Mouse (Mus musculus): ENCODE results near the gene Zfp358. TPM values are rescaled to one million over a fixed set of nuclear protein-coding genes. Genes with fewer than 3 reads are reported as not detected.

The Zfp358 gene
- polyA plus RNA-seq, 1 experiment from 2014 or later, result 53.1 TPM

DNA sequence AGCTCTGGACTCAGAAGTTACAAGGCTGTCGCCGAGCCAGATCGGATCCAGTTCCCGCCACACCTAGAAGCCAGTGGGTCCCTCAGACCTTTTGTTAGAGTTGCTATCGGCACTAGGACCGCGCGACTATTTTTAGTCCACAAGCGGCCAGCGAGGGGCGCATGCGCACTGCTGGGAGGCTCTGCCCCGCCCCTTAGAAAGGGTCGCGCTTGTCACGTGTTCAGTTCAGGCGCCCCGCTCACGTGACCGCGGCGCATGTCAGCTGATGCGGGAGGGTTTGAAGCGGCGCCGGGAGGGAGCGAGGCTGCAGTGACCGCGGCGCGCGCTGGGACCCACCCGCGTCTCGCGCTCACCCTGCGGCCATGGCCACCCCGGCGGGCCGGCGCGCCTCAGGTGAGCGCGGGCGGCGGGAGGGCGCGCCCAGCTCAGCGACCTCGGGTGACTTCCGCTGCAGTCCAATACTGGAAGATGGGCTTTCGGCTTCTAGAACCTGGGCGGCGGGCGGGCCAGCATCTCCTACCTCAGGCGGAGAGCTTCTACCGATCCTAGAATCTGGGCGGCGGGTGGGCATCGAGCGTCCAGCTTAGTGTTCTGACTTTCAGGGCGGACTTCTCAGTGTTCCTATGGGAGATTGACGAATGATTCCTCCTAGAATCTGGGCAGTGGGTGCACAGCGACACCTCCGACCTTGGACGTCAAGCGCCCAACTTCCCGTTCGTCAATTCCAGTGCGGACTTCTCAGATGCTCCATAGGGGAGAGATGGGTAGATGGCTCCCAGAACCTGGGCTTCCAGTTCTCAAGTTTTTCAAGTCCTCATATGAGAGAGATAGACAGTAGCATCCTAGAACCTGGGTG is 7.5 kb downstream of the Zfp358 start, which contains the start of gene Mcoln1:
Gene Mcoln1, plus strand, starts transcription at position 223 of the 856 bp plus-strand sequence.
- Histone ChIP-seq H3K9me3 (replicated peaks) (no peaks in the 10 kb centered on the region), H3K4me2 (replicated peaks) (peak within 1 kb of the TSS; percentile 64), H3K4me1 (peaks cover 23% of the 10 kb centered on the region), H3K4me3 (replicated peaks) (peak within 1 kb of the TSS; percentile 80), H3K27me3 (no peaks in the 10 kb centered on the region), H3K27ac (replicated peaks) (peak within 1 kb of the TSS; percentile 89), H3K9ac (peak within 1 kb of the TSS; percentile 74), H3K36me3 (peaks cover 16% of the 10 kb centered on the region)
- WGBS, result under 1% methylated on average over 70 of the region's 70 CpGs
- peak; percentile 89 for ATAC-seq (ENCODE audit: insufficient number of reproducible peaks, low FRiP score, low TSS enrichment, low read depth)

DNA sequence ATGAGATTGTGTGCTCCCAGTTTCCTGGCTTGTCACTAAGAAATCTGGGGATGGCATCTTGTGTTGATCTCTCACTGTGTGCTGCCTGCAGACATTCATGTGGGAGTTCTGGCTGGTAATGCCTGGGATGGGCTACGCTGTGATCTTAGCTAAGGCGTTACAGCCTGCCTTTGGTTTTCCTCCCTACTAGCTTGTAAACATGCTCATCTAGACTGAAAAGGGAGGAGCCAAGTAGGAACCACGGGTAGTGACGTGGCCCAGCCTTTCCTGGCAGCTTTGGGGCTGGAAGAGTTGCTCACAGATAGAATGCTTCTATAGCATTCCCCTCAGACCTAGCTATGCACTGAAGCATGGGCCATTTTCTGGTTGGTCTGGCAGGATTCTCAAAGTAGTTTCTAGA is 9.3 kb downstream of the Zfp358 start:
- Histone ChIP-seq H3K9ac (no peak overlapping the region), H3K9me3 (replicated peaks) (no peaks in the 10 kb centered on the region), H3K4me3 (replicated peaks) (no peak overlapping the region), H3K4me2 (replicated peaks) (0 out of 2 replicates have a peak overlapping the region, but pooled peaks have one; percentile 8), H3K27ac (replicated peaks) (no peak overlapping the region), H3K36me3 (peaks cover 19% of the 10 kb centered on the region), H3K27me3 (no peaks in the 10 kb centered on the region), H3K4me1 (peaks cover 23% of the 10 kb centered on the region)
- 62% methylated on average over 4 of the region's 4 CpGs for WGBS
- no peak for ATAC-seq (ENCODE audit: insufficient number of reproducible peaks, low FRiP score, low TSS enrichment, low read depth)

DNA sequence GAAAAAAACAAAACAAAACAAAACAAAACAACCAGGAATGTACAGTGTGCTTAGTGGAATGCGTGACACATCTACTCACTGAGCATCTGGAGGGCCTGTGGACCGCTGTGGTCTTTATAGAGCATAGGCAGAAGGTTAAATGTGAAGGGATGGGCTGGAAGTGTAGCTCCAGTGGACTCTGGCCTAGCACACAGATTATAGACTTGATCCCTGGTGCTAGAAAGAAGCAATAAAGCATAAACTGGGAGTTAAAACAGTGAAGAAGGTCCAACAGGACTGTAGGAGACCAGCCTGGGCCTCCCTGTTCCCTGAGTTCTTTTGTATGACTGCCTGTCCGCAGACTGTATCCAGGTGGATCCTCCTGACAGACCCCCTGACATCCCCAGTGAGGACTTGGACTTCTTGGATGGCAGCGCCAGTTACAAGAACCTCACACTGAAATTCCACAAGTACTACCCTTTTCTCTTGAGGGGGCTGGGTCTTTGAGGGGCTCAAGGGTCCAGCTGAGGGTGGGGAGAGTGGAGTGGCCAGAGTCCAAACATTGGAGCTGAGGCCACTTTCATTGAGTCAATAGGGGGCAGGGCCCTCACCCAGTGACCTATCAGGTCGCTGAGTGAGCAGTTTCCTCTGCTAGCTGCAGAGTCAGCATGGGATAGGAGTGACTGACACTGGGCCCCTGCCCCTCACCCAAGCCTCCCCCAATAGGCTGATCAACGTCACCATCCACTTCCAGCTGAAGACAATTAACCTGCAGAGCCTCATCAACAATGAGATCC is 15.2 kb downstream of the Zfp358 start:
- Histone ChIP-seq H3K4me2 (replicated peaks) (no peak overlapping the region), H3K4me3 (replicated peaks) (no peak overlapping the region), H3K36me3 (peaks cover 70% of the 10 kb centered on the region), H3K27me3 (no peaks in the 10 kb centered on the region), H3K9me3 (replicated peaks) (no peaks in the 10 kb centered on the region), H3K9ac (no peak overlapping the region), H3K4me1 (no peaks in the 10 kb centered on the region), H3K27ac (replicated peaks) (no peak overlapping the region)
- WGBS, result 83% methylated on average over 6 of the region's 6 CpGs
- ATAC-seq (ENCODE audit: insufficient number of reproducible peaks, low FRiP score, low TSS enrichment, low read depth), result no peak

DNA sequence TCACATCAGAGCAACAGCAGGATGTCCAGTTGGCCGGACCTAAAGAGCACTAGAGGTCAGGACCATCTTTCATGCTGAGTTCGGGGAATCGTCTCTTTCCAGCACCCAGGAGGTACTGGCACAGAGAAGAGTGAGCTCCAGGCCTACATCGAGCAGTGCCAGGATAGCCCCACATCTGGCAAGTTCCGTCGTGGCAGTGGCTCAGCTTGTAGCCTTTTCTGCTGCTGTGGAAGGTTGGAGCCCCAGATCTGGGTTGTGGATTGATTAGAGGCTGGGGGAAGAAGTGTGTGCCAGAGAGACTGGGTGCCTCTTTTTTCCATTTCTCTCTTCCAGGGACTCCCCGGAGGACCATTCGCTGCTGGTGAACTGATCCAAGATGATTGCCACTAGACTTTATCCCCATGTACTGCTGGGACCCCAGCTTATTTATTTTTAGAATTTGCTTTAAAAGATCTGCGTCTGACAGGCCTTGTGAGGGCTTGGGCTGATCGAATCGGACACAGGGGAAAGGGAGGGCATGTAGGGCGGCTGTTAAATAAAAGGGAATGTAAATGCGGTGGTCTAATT is 21.8 kb downstream of the Zfp358 start:
- Histone ChIP-seq H3K27ac (replicated peaks) (peak overlapping the region; percentile 73), H3K9ac (no peak overlapping the region)
- ATAC-seq (ENCODE audit: insufficient number of reproducible peaks, low FRiP score, low TSS enrichment, low read depth), result no peak

DNA sequence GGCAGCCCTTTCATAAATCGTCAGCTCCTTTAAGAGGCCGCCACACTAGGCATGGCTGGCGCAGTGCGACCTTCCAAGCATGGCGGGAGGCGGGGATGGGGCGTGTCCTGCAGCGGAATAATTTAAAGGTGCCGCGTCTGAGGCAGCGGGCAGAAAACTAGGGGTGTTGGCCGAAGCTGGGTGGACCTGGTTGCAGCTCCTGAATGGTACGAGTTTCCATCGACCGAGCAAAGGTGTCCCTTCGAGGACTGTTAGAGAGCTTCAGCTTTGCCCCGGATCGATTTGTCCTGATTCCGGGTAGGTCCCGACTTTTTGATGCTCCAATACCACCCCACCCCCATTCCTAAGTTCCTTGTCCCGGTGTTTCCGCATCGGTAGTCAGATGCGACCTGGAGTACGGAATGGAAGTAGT is 22.3 kb downstream of the Zfp358 start, which contains the start of gene Pnpla6:
Gene Pnpla6, plus strand, starts transcription at position 125 of the 412 bp plus-strand sequence.
- H3K36me3 ChIP-seq, result peaks cover 37% of the 10 kb centered on the region
- peak within 1 kb of the TSS; percentile 44 for H3K9ac ChIP-seq
- H3K9me3 ChIP-seq (replicated peaks), result no peaks in the 10 kb centered on the region
- peaks cover 12% of the 10 kb centered on the region; the same call in 1 of the 2 replicates for H3K4me1 ChIP-seq
- ATAC-seq (ENCODE audit: insufficient number of reproducible peaks, low FRiP score, low TSS enrichment, low read depth), result peak; percentile 70
- under 1% methylated on average over 25 of the region's 25 CpGs for WGBS
- H3K27ac ChIP-seq (replicated peaks), result peak within 1 kb of the TSS; percentile 85
- no peaks in the 10 kb centered on the region for H3K27me3 ChIP-seq
- H3K4me3 ChIP-seq (replicated peaks), result peak within 1 kb of the TSS; percentile 71
- peak within 1 kb of the TSS; percentile 95 for H3K4me2 ChIP-seq (replicated peaks)

More for the DNA sequence above, 21.8 kb downstream of the Zfp358 start:
- H3K27me3 ChIP-seq, result no peaks in the 10 kb centered on the region
- 23% methylated on average over 13 of the region's 13 CpGs for WGBS
- peaks cover 12% of the 10 kb centered on the region; the same call in 1 of the 2 replicates for H3K4me1 ChIP-seq
- peak overlapping the region; percentile 71 for H3K4me3 ChIP-seq (replicated peaks)
- H3K36me3 ChIP-seq, result peaks cover 37% of the 10 kb centered on the region
- H3K9me3 ChIP-seq (replicated peaks), result no peaks in the 10 kb centered on the region
- H3K4me2 ChIP-seq (replicated peaks), result peak overlapping the region; percentile 95

DNA sequence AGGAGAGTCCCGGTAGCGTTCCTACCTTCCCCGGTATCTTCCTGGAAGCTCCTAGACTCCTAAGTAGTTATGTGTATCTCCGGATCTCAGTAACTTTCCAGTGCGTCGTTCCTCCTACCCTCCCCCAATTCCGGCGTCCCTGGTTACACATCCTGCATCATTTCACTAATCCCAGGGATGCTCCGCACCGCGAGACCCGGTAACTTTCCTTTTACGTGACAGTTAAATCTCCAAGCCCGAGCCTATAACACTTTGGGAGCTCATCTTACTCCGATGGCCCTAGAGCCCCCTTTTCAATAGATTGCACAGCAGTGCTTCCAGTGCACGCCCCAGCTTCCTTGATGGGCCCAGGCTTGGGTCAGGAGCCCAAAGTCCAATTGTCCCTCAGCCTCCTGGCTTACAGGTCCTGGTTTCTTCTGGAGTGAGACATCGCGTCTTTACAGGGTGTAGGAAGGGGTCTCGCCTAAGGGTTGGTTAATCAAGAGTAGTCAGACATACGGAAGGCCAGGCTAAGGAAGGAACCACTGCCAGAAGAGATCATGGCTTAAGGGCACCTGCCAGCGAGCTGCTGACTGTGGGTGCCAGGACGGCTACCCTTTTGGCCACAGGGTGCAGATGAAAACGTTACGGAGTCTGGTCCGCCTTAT is 23.0 kb downstream of the Zfp358 start:
- H3K4me2 ChIP-seq (replicated peaks), result peak overlapping the region; percentile 95
- no peaks in the 10 kb centered on the region for H3K27me3 ChIP-seq
- peak overlapping the region; percentile 71 for H3K4me3 ChIP-seq (replicated peaks)
- H3K9me3 ChIP-seq (replicated peaks), result no peaks in the 10 kb centered on the region
- peak overlapping the region; percentile 85 for H3K27ac ChIP-seq (replicated peaks)
- under 1% methylated on average over 25 of the region's 25 CpGs for WGBS
- ATAC-seq (ENCODE audit: insufficient number of reproducible peaks, low FRiP score, low TSS enrichment, low read depth), result no peak; the same call in 1 of the 2 replicates
- peaks cover 31% of the 10 kb centered on the region for H3K36me3 ChIP-seq
- peak overlapping the region; percentile 44 for H3K9ac ChIP-seq
- H3K4me1 ChIP-seq, result peaks cover 12% of the 10 kb centered on the region; the same call in 1 of the 2 replicates

DNA sequence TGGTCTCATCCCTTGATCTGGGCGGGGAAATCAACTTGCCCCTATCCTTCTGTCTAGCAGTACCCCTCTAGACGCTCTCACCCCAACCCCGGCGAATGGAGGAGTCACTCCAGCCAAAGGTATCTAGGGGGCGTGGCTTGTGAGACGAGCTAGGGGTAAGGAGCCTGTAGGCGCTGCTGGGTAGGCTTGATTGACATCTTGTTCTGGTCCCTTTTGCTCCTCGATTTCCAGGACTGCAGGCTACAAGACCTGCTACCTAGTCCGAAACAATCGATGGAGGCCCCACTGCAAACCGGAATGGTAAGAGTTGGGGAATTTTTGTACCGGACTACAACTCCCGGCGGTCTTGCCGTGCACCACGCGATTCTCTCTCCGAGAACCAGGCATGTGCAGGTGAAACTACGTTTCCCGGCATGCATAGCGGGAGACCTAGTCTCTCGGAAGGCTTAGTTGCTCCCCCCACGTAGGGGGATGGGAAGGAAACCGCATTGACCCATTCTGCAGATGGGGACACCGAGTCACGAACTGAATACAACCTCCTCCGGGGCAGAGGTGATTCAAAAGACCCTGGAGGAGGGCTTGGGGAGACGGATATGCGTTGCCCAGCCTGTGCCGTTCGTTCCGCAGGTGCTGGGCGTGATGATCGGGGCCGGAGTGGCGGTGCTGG is 23.6 kb downstream of the Zfp358 start:
- WGBS, result 1% methylated on average over 36 of the region's 36 CpGs
- H3K36me3 ChIP-seq, result peaks cover 31% of the 10 kb centered on the region
- no peaks in the 10 kb centered on the region for H3K9me3 ChIP-seq (replicated peaks)
- H3K4me1 ChIP-seq, result peaks cover 12% of the 10 kb centered on the region; the same call in 1 of the 2 replicates
- no peaks in the 10 kb centered on the region for H3K27me3 ChIP-seq
- peak overlapping the region; percentile 71 for H3K4me3 ChIP-seq (replicated peaks)
- peak overlapping the region; percentile 47 for H3K9ac ChIP-seq
- H3K4me2 ChIP-seq (replicated peaks), result peak overlapping the region; percentile 95
- peak overlapping the region; percentile 85 for H3K27ac ChIP-seq (replicated peaks)
- peak; percentile 85 for ATAC-seq (ENCODE audit: insufficient number of reproducible peaks, low FRiP score, low TSS enrichment, low read depth)

DNA sequence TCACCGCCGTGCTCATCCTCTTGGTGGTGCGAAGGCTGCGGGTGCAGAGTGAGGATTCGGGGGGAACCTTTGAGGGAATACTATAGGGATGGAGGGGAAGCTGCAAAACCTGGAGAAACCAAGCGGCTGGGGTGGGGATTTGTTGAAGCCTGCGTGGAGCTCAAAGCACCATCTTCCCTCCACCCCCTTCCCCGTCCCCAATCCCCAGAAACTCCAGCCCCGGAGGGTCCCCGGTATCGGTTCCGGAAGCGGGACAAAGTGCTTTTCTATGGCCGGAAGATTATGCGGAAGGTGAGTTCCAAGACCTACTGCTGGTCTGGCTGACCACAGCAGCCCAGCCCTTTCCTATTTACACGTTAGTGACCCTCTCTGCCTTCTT is 24.2 kb downstream of the Zfp358 start:
- Histone ChIP-seq H3K4me1 (peaks cover 12% of the 10 kb centered on the region; the same call in 1 of the 2 replicates), H3K27me3 (no peaks in the 10 kb centered on the region), H3K9me3 (replicated peaks) (no peaks in the 10 kb centered on the region), H3K9ac (peak overlapping the region; percentile 47), H3K27ac (replicated peaks) (peak overlapping the region; percentile 85), H3K4me2 (replicated peaks) (peak overlapping the region; percentile 95), H3K36me3 (peaks cover 31% of the 10 kb centered on the region), H3K4me3 (replicated peaks) (peak overlapping the region; percentile 71)
- WGBS, result 7% methylated on average over 16 of the region's 16 CpGs
- 0 out of 2 replicates have a peak, but pooled peaks have one; percentile 6 for ATAC-seq (ENCODE audit: insufficient number of reproducible peaks, low FRiP score, low TSS enrichment, low read depth)

DNA sequence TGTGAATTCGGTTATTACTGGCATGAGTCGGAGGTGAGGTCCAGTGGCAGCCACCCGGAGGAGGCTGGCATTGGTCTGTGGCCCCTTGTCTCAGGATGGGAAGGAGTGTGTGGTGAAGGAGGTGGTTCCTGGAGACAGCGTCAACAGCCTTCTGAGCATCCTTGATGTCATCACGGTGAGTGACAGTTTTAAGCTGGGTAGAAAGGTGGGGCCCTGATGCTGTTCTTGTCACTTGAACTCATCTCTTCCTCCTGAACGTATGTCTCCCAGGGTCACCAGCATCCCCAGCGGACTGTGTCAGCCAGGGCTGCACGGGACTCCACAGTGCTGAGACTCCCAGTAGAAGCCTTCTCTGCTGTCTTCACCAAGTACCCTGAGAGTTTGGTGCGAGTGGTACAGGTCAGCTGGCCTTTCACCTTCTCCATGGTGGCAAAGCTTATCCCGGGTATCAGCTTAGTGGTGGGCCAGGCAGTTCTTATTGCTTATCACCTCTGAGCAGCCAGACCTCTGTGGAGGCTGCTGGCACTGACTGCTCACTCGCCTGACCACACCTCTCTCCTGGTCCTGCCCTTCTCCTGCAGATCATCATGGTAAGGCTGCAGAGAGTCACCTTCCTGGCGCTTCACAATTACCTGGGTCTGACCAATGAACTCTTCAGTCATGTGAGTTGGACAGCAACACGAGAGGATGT is 29.2 kb downstream of the Zfp358 start:
- H3K4me3 ChIP-seq (replicated peaks), result no peak overlapping the region
- no peaks in the 10 kb centered on the region for H3K9me3 ChIP-seq (replicated peaks)
- 0 out of 2 replicates have a peak, but pooled peaks cover 6% of the 10 kb centered on the region for H3K4me1 ChIP-seq
- no peak overlapping the region for H3K4me2 ChIP-seq (replicated peaks)
- H3K27me3 ChIP-seq, result no peaks in the 10 kb centered on the region
- H3K36me3 ChIP-seq, result peaks cover 59% of the 10 kb centered on the region
- H3K9ac ChIP-seq, result no peak overlapping the region
- no peak overlapping the region for H3K27ac ChIP-seq (replicated peaks)
- WGBS, result 92% methylated on average over 13 of the region's 13 CpGs
- no peak for ATAC-seq (ENCODE audit: insufficient number of reproducible peaks, low FRiP score, low TSS enrichment, low read depth)

DNA sequence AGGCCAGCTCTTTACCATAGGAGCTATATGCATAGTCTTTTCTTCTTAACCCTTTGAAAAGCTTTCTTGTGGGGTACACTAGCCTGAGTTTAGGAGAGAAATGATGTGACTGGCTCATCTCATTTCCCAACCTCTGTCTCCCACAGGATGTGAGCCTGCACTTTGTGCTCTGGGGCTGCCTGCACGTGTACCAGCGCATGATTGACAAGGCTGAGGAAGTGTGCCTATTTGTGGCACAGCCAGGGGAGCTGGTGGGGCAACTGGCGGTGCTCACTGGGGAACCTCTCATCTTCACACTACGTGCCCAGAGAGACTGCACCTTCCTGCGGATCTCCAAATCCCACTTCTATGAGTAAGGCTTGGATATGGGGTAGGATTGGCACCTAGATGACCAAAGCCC is 37.9 kb downstream of the Zfp358 start:
- no peak overlapping the region for H3K27ac ChIP-seq (replicated peaks)
- WGBS, result 84% methylated on average over 5 of the region's 5 CpGs
- no peak overlapping the region for H3K9ac ChIP-seq
- no peaks in the 10 kb centered on the region for H3K27me3 ChIP-seq
- H3K36me3 ChIP-seq, result peaks cover 52% of the 10 kb centered on the region
- H3K4me3 ChIP-seq (replicated peaks), result no peak overlapping the region
- no peaks in the 10 kb centered on the region for H3K4me1 ChIP-seq
- no peak overlapping the region for H3K4me2 ChIP-seq (replicated peaks)
- no peak for ATAC-seq (ENCODE audit: insufficient number of reproducible peaks, low FRiP score, low TSS enrichment, low read depth)
- no peaks in the 10 kb centered on the region for H3K9me3 ChIP-seq (replicated peaks)

All from embryonic facial prominence, embryonic 15.5 days (tissue).